Mouse (Mus musculus) brain, embryonic 14.5 days (tissue): ENCODE measurements at regions not wholly inside any gene's neighbourhood (a gene's known extent, or its start where the extent isn't known, plus 50 kb on each side); places are given as distances from the start of the nearest gene placed in this dataset.

Source experiments
- CTCF ChIP-seq: fragments of 200-500 bp; IDR thresholded peaks from 2 replicates; pipeline ENCODE4 v1.5.1; 2012; ENCODE audit warnings: inconsistent platforms, mild to moderate bottlenecking, moderate library complexity, borderline replicate concordance; ENCODE audit not compliant: insufficient read depth, insufficient read length; ENCODE audit errors: extremely low read depth
- POLR2A ChIP-seq: fragments of 200-500 bp; IDR thresholded peaks from 2 replicates; pipeline ENCODE4 v1.6.1; 2012; ENCODE audit warnings: mild to moderate bottlenecking, inconsistent platforms, borderline replicate concordance; ENCODE audit not compliant: poor library complexity, insufficient read depth, insufficient read length, severe bottlenecking; ENCODE audit errors: extremely low read depth

DNA sequence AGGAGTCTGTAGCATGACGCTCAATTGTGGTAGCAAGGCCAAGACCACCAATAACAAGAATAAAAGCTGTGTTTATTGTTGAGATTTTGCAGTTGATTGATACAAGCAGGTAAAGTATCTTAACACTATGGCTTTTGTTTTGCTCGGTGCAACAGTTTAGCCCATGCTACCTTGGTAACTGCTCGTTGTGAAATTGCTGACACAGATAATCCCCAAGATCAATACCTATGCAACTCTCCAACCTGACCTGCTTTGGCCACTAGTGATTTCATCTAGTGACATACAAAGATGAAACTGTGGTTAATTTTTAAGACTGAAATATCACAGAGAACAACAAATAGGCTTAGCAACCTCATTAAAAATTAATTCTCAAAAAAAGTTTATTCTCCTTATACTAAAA is 85.2 kb upstream of the Kynu start:
- TF ChIP-seq CTCF: no peak
- no peak for TF ChIP-seq POLR2A
